Mouse (Mus musculus) thymus, adult 2 months (tissue): ENCODE results near the gene Fam76b. TPM values are rescaled to one million over a fixed set of nuclear protein-coding genes. Genes with fewer than 3 reads are reported as not detected.

Experiments used
- DNase-seq: peaks from one replicate; pipeline ENCODE4 v3.0.0; 2021
- H3K27ac ChIP-seq: fragments of 200-500 bp; 2 replicates; pipeline ENCODE4 v1.5.1; 2012; ENCODE audit warnings: low read length, control low read depth; ENCODE audit not compliant: control insufficient read depth, insufficient read depth
- H3K27me3 ChIP-seq: fragments of 200-500 bp; 2 replicates; pipeline ENCODE4 v1.6.1; 2012; ENCODE audit warnings: mild to moderate bottlenecking, low read length, moderate library complexity, mixed read lengths; ENCODE audit not compliant: control insufficient read depth, insufficient read depth
- H3K36me3 ChIP-seq: fragments of 200-500 bp; 2 replicates; pipeline ENCODE4 v1.6.1; 2012; ENCODE audit warnings: mild to moderate bottlenecking, low read length, moderate library complexity; ENCODE audit not compliant: control insufficient read depth, insufficient read depth
- H3K4me1 ChIP-seq: fragments of 200-500 bp; replicated peaks from 2 replicates; pipeline ENCODE4 v1.6.1; 2012; ENCODE audit warnings: low read length; ENCODE audit not compliant: control insufficient read depth, insufficient read depth
- H3K4me3 ChIP-seq: fragments of 200-500 bp; 2 replicates; pipeline ENCODE4 v1.5.1; 2012; ENCODE audit warnings: mild to moderate bottlenecking, low read length, control low read depth, moderate library complexity; ENCODE audit not compliant: control insufficient read depth, insufficient read depth
- CTCF ChIP-seq: fragments of 200-500 bp; IDR thresholded peaks from 2 replicates; pipeline ENCODE4 v1.5.1; 2012; ENCODE audit warnings: mild to moderate bottlenecking, control low read depth, low read length, moderate library complexity, borderline replicate concordance; ENCODE audit not compliant: control insufficient read depth, poor library complexity, insufficient read depth; ENCODE audit errors: extremely low read depth
- POLR2A ChIP-seq: fragments of 200-500 bp; IDR thresholded peaks from 2 replicates; pipeline ENCODE4 v1.6.1; 2012; ENCODE audit warnings: mild to moderate bottlenecking, low read length, control low read depth, moderate library complexity; ENCODE audit not compliant: control insufficient read depth, poor library complexity, insufficient read depth; ENCODE audit errors: extremely low read depth
- WGBS: fragments of 180-500 bp; shearing (Covaris S2); methylation state at CpG from one replicate; pipeline ENCODE4 v1.1.7; 2018; 5-methylcytosine and 5-hydroxymethylcytosine counted together
- polyA plus RNA-seq: library from polyadenylated mRNA; depleted of rRNA; stranded (reverse); fragments of >200 nt; gene quantifications from 2 replicates; pipeline ENCODE4 v1.2.3, GENCODE M21; 2012

The Fam76b gene
- polyA plus RNA-seq, 1 experiment = 17.2 TPM

- TF ChIP-seq CTCF (no peak), POLR2A (no peak)
- H3K36me3 ChIP-seq = no peaks in the 10 kb centered on the region
- no peak overlapping the region for H3K27ac ChIP-seq
- no peak overlapping the region for H3K4me3 ChIP-seq
- H3K27me3 ChIP-seq = no peaks in the 10 kb centered on the region
- DNase-seq = no peak
- no peaks in the 10 kb centered on the region for H3K4me1 ChIP-seq
- WGBS = 86% methylated on average over 1 of the region's 1 CpGs
These were observed 28.7 kb downstream of the Fam76b start for GRCm38 (mm10) chr9:13856247-13856646.

GRCm38 (mm10) chr9:13856777-13857176, 29.3 kb downstream of the Fam76b start:
- DNase-seq = no peak
- H3K4me3 ChIP-seq = no peak overlapping the region
- H3K36me3 ChIP-seq = no peaks in the 10 kb centered on the region
- TF ChIP-seq CTCF (no peak), POLR2A (no peak)
- no peak overlapping the region for H3K27ac ChIP-seq
- H3K27me3 ChIP-seq = no peaks in the 10 kb centered on the region
- 85% methylated on average over 4 of the region's 4 CpGs for WGBS
- no peaks in the 10 kb centered on the region for H3K4me1 ChIP-seq

GRCm38 (mm10) chr9:13867646-13868045, 40.1 kb downstream of the Fam76b start:
- Histone ChIP-seq H3K27me3 (no peaks in the 10 kb centered on the region), H3K36me3 (no peaks in the 10 kb centered on the region), H3K4me3 (no peak overlapping the region), H3K27ac (no peak overlapping the region), H3K4me1 (no peaks in the 10 kb centered on the region)
- TF ChIP-seq CTCF (no peak), POLR2A (no peak)
- DNase-seq = no peak
- 77% methylated on average over 2 of the region's 2 CpGs for WGBS

GRCm38 (mm10) chr9:13871631-13872030, 44.1 kb downstream of the Fam76b start:
- WGBS = 88% methylated on average over 7 of the region's 7 CpGs
- no peaks in the 10 kb centered on the region for H3K27me3 ChIP-seq
- TF ChIP-seq POLR2A (no peak), CTCF (no peak)
- H3K4me1 ChIP-seq = no peaks in the 10 kb centered on the region
- no peak overlapping the region for H3K27ac ChIP-seq
- no peaks in the 10 kb centered on the region for H3K36me3 ChIP-seq
- DNase-seq = no peak
- no peak overlapping the region for H3K4me3 ChIP-seq

GRCm38 (mm10) chr9:13874359-13874758, 46.8 kb downstream of the Fam76b start:
- no peak for DNase-seq
- WGBS = 53% methylated on average over 2 of the region's 2 CpGs
- Histone ChIP-seq H3K4me1 (no peaks in the 10 kb centered on the region), H3K4me3 (no peak overlapping the region), H3K27me3 (no peaks in the 10 kb centered on the region), H3K36me3 (no peaks in the 10 kb centered on the region), H3K27ac (no peak overlapping the region)
- no peak for TF ChIP-seq POLR2A
- TF ChIP-seq CTCF = no peak

- H3K4me1 ChIP-seq = no peaks in the 10 kb centered on the region
- H3K27me3 ChIP-seq = no peaks in the 10 kb centered on the region
- 51% methylated on average over 2 of the region's 2 CpGs for WGBS
- no peaks in the 10 kb centered on the region for H3K36me3 ChIP-seq
- no peak overlapping the region for H3K27ac ChIP-seq
- no peak for TF ChIP-seq CTCF
- no peak for TF ChIP-seq POLR2A
- no peak for DNase-seq
- H3K4me3 ChIP-seq = no peak overlapping the region
These were observed 47.8 kb downstream of the Fam76b start for GRCm38 (mm10) chr9:13875340-13875739.

GRCm38 (mm10) chr9:13880761-13881160, 53.2 kb downstream of the Fam76b start:
- TF ChIP-seq CTCF = no peak
- no peak for TF ChIP-seq POLR2A
- WGBS = 82% methylated on average over 1 of the region's 1 CpGs
- no peak overlapping the region for H3K4me3 ChIP-seq
- no peak for DNase-seq
- no peaks in the 10 kb centered on the region for H3K36me3 ChIP-seq
- H3K27ac ChIP-seq = no peak overlapping the region
- H3K27me3 ChIP-seq = no peaks in the 10 kb centered on the region
- H3K4me1 ChIP-seq = no peaks in the 10 kb centered on the region
